Comparison of ENCODE assay signal across 17 mouse cellular contexts in the genomic region with DNA sequence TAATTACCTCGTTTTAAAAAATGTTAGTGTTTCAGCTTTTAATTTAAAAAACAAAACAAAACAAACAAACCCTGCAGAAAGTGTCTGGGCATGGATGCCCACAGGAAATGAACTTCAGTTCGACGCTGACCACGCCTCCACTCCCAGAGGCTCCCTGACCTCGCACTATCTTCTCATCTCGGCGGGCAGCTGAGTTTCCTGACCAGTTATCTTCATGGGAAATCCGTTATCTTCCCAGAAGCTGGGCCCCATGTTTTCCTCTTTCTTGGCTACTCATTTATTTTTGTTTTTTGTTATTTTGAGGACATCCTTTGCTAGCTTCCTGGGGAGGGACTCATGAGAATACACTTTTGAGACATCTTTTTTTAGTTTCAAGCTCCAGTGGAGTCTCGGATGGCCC.
DNase-seq lines count a peak whose midpoint lies in the region; TF ChIP-seq lines count a peak whose summit lies in the region.
"Had no signal": no experiment of that assay in that cellular context is flagged by ENCODE, and none has a peak within 500 bp of the region (broad histone marks: within the 10 kb centered on the region; RNA-seq: fewer than 3 reads in every experiment).

No protein-coding gene starts in this region.

- no peak for TF ChIP-seq CTCF in lung, adult 2 months (IDR thresholded peaks at IDR 0.05; ENCODE audit: insufficient read depth, low read length)

- peak; percentile 25 for DNase-seq in embryo, embryonic 10 days (ENCODE audit: low spot score)
- DNase-seq in embryo, embryonic 9.5 days (ENCODE audit: extremely low spot score), result no peak
- DNase-seq in lung, adult 18-20 months, result peak; percentile 56 to 66
- DNase-seq in lung, adult 2 months, result no peak
- peak; percentile 48 for DNase-seq in kidney, postnatal 14 days
- DNase-seq in yolk sac, embryonic 10.5 days (ENCODE audit: low spot score), result peak; percentile 25
- DNase-seq in left cerebral cortex, adult 11 months (ENCODE audit: low spot score), result no peak
- DNase-seq in ovary, adult 18-20 months (ENCODE audit: low spot score), result no peak
- DNase-seq: cerebellum, adult 18-20 months; midbrain, embryonic 14.5 days; right cerebral cortex, adult 18-20 months had no signal

- TF ChIP-seq POLR2A in lung, adult 2 months (IDR thresholded peaks at IDR 0.05; ENCODE audit: borderline replicate concordance, extremely low read depth, low read depth, low read length), result no peak

- H3K4me1 ChIP-seq in lung, adult 2 months (ENCODE audit: control insufficient read depth, insufficient read depth, low read length), result peaks cover 9% of the 10 kb centered on the region
- H3K4me1 ChIP-seq: embryonic facial prominence, embryonic 13.5 days; forebrain, embryonic 12.5 days; hindbrain, embryonic 15.5 days; liver, embryonic 15.5 days; neural tube, embryonic 13.5 days had no signal

- no peak overlapping the region for H3K4me3 ChIP-seq in lung, adult 2 months (replicated peaks; ENCODE audit: extremely low read depth, low read depth, low read length)
- H3K4me3 ChIP-seq: embryonic facial prominence, embryonic 13.5 days; forebrain, embryonic 12.5 days; heart, embryonic 13.5 days; hindbrain, embryonic 15.5 days; liver, embryonic 15.5 days; neural tube, embryonic 13.5 days had no signal

- 38% methylated on average over 9 of the region's 9 CpGs for WGBS in lung, adult 2 months

Comparison
In these comparisons a context has a peak if more than half of its experiments do, and no peak if none do; other contexts are left out.
1. DNase-seq: peak in embryo, embryonic 10 days (single experiment), lung, adult 18-20 months (2 of 2), kidney, postnatal 14 days (single experiment) and yolk sac, embryonic 10.5 days (single experiment); none in embryo, embryonic 9.5 days (single experiment), lung, adult 2 months (single experiment), left cerebral cortex, adult 11 months (single experiment) and ovary, adult 18-20 months (single experiment).